Mouse (Mus musculus) layer of hippocampus, postnatal 14 days (tissue): Measurements from ENCODE around the gene Slc7a6os. TPM values are rescaled to one million over a fixed set of nuclear protein-coding genes. Genes with fewer than 3 reads are reported as not detected.
A peak's percentile ranks its signal among the peaks of the same experiment; 100 is the strongest.

Source experiments
- DNase-seq, 2 experiments: peaks; one replicate each; pipeline ENCODE4 v3.0.0; 2021 to 2022; ENCODE audit warnings: low spot score in 2 of 2, mixed read lengths in 1 of 2
- total RNA-seq, 2 experiments: library from RNA; stranded (reverse); gene quantifications; 2 replicates each; pipeline ENCODE4 v1.2.3; 2021

Gene Slc7a6os
- total RNA-seq, 2 experiments from 2014 or later = 26.6 to 28.3 TPM

GRCm38 (mm10) chr8:106178428-106178827 lies 32.3 kb downstream of the Slc7a6os start:
- no peak for DNase-seq

GRCm38 (mm10) chr8:106177594-106177993 lies 33.1 kb downstream of the Slc7a6os start:
- no peak for DNase-seq

DNA sequence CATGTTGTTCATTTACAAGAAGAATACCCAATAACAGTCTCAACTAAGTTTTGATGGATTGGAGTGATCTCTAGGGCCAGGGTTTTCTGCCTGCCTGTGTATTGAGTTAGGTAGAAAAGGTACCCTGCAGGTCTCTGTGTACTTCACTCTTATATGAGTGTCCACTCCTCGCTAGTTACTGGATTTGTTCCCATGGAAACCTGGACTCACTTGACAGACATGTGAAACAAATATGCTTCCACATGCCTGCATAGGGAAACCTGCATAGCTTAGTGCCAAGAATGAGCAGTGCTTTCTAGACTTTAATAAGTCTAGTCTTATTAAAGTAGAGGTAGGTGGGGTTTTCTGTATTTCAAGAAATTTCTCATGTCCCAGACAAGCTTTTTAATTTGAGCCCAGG lies 33.8 kb downstream of the Slc7a6os start:
- DNase-seq = no peak

GRCm38 (mm10) chr8:106173566-106173965 lies 37.2 kb downstream of the Slc7a6os start:
- no peak for DNase-seq

DNA sequence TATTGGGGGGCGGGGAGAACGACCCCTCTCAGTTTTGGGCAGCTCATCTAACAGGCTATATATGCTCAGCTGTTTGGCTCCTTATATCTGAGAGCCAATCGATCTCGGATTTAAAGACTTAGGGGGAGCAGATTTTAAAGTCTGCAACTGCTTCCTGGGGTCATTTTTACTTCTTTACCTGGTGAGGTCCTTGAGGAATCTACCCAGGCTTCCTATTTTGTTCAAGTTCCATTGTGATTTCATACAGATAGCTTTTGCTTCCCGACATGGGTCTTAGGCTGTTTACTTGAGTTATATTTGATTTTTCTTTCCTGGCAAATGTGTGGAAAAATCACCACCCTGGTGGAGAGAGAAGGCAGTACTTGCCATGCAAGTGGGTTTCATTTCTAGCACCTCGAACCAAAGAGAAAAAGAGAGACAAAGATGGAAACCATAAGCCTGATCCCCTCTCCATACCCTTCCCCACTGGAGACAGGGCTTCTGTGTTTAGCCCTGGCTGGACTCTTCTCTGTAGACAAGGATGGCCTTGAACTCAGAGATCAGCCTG lies 40.7 kb downstream of the Slc7a6os start:
- no peak for DNase-seq

DNA sequence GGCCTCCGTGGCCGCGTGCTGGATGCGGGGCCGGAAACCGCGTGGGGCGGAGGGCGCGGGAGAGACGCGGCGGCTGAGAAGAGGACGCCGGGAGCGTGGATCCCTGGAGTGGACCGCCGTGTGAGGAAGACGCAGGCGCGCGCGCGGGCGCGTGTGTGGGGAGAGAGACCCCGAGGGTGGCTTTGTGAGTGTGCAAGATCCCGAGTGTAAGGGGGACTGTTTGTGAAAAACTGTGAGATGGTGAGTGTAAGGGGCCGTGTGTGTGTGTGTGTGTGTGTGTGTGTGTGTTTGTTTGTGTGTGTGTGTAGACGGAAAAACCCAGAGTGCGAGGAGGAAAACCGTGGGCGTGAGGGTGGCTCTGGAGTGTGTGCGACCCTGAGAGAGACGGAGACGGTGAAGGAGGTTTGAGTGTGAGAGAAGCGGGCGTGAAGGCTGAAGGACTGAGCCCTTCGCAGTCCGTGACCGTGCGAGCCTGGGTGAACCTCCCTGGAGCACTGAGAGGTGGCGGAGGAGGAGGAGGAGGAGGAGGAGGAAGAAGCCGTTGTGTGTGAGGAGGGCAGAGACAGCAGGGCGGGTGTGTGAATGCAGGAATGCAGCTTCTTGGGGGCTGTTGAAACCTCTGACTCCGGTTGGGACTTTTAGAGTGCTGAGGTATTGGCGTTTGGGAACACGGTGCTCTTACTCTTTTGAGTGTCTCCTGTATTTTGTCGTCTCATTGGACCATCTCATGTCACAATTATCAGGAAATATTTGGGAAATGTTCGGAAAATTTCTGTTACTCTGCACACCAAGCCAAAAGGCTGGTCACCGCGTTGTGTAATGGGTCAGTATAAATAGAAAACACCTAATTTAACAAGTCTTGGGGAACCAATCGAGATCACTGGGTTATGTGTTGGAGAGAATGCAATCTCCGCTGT lies 41.5 kb downstream of the Slc7a6os start:
- peak; percentile 72 to 82 for DNase-seq

GRCm38 (mm10) chr8:106168356-106169016 lies 42.2 kb downstream of the Slc7a6os start, which contains the start of gene Slc7a6:
TSS of gene Slc7a6 (plus strand) at chr8:106168857.
- DNase-seq = peak; percentile 83 to 87

- peak; percentile 57 to 76 for DNase-seq
Measured at GRCm38 (mm10) chr8:106165460-106165859, 45.3 kb downstream of the Slc7a6os start.

- no peak for DNase-seq
Measured at GRCm38 (mm10) chr8:106163251-106163650, 47.5 kb downstream of the Slc7a6os start.

DNA sequence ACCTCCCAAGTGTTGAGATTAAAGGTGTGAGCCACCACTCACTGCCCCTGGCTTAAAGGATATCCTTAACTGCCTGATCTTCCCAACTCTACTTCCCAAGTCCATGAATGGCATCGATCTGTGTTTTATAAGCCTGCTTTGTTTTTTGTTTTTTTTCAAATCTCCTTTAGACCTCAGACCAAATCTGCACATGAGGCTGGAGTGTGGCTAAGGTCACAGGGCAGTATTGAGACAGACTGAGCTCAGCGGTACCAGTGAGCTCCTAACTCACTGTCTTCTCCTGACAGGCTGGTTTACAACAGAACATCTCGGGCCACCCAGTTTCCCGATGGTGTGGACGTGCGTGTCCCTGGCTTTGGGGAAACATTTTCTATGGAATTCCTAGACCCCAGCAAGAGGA lies 50.9 kb downstream of the Slc7a6os start:
- DNase-seq = no peak

DNA sequence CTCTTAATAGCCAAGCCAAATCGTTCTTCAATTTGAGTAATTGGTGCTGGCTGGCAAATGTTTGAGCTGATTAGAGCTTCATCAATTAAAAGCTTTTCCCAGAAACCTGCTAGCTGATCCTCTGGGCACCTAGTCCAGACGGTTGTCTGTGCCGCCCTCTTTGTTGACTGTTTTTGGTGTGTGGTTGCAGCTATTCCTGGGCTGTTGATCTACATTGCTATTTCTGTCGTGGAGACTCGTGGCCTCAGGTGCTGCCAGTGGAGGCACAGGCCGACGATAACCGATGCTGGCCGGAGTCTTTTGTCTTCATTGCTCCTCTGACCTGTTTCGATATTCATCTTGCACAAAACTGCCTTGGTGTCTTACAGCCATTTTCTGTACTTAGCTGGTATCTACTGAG lies 52.4 kb downstream of the Slc7a6os start:
- no peak for DNase-seq

- no peak for DNase-seq
Measured at GRCm38 (mm10) chr8:106157419-106157818, 53.3 kb downstream of the Slc7a6os start.

- DNase-seq = no peak
Measured at GRCm38 (mm10) chr8:106152876-106153275, 57.9 kb downstream of the Slc7a6os start.

GRCm38 (mm10) chr8:106151041-106151440 lies 59.7 kb downstream of the Slc7a6os start:
- no peak for DNase-seq

Other genes starting within 250 kb of the Slc7a6os start
- gene Slc12a4, start 244.8 kb downstream of the Slc7a6os start, total RNA-seq = 10 to 100 TPM; 28.1 to 35.8 TPM
- gene Dpep3, start 231.5 kb downstream of the Slc7a6os start, total RNA-seq = not detected
- 10 to 100 TPM; 17.2 to 19.5 TPM for gene Dus2, start 219.6 kb downstream of the Slc7a6os start, total RNA-seq
- gene Dpep2nb, start 205.0 kb downstream of the Slc7a6os start, total RNA-seq = not detected
- gene Ddx28, start 199.1 kb downstream of the Slc7a6os start, total RNA-seq = 10 to 100 TPM; 11.1 to 12.6 TPM
- 10 to 100 TPM in 1 of 2 experiments, 1 to 10 TPM in 1; 9.9 to 11.6 TPM for gene Nfatc3, start 152.1 kb downstream of the Slc7a6os start, total RNA-seq
- not detected for gene Esrp2, start 74.0 kb downstream of the Slc7a6os start, total RNA-seq
- 10 to 100 TPM; 18.5 to 19.4 TPM for gene Pla2g15, start 60.5 kb downstream of the Slc7a6os start, total RNA-seq
- 10 to 100 TPM; 25.7 to 26.3 TPM for gene Slc7a6, start 42.1 kb downstream of the Slc7a6os start, total RNA-seq
- gene Prmt7, start within 50 bp of the Slc7a6os start, total RNA-seq = 10 to 100 TPM; 32.1 to 34.3 TPM
- gene Smpd3, start 127.1 kb upstream of the Slc7a6os start, total RNA-seq = 100 to 1,000 TPM; 105 to 107 TPM
- gene Zfp90, start 204.4 kb upstream of the Slc7a6os start, total RNA-seq = 10 to 100 TPM; 15.6 to 16.1 TPM